Mouse (Mus musculus): ENCODE results near the gene Gm21958. TPM values are rescaled to one million over a fixed set of nuclear protein-coding genes. Genes with fewer than 3 reads are reported as not detected.
"Not testable (repeated sequence)": the region's sequence is repeated elsewhere in the genome, so short reads cannot be mapped to it uniquely, and the experiment has no call there.

Gm21958 gene
- total RNA-seq, 2 experiments from 2014 or later, result not detected

GRCm38 (mm10) chr3:54725344-54725743 lies 11.2 kb upstream of the Gm21958 start:
- intact Hi-C loops (cut with DNase I), result no loop called here
- DNase-seq, result no peak

GRCm38 (mm10) chr3:54723741-54724500 lies 9.8 kb upstream of the Gm21958 start:
- intact Hi-C loops (cut with DNase I), result no loop called here
- DNase-seq, result no peak

DNA sequence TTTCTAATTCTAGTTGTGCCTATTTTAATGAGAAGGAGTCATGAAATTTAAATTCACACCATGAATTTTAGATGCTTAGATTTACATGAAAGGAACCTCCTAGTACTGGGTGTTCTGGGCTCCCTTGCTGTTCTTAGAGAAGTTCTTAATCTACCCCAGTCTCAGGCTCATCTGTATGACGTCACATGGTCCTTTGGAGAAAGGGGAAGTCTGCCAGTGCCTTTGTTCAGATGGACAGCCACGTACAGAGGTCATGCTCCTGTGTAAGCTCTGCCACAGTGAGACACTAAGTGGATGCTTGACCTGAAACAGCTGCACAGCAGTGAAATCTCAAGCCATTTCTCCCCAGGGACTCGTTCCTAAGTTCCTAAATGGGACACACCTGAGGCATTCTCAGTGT lies 4.8 kb upstream of the Gm21958 start:
- intact Hi-C loops (cut with DNase I), result no loop called here
- DNase-seq, result no peak

DNA sequence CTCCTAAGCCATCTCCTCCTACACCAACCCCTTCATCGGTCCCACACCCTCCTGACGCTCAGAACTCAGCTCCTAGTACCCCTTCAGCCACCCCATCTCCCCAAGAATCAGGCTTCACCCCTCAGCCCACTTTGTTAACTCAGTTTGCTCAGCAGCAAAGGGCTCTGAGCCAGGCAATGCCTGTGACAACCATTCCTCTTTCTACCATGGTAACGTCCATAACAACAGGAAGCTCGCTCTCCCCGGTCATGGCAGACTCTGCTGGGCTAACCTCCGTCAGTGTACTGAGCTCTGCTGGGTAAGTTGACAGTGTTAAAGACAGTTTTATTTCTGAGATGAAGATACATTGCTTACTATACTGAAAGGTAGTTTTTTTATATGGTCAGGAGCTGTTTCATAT lies 3.2 kb upstream of the Gm21958 start:
- intact Hi-C loops (cut with DNase I), result no loop called here
- no peak for DNase-seq

DNA sequence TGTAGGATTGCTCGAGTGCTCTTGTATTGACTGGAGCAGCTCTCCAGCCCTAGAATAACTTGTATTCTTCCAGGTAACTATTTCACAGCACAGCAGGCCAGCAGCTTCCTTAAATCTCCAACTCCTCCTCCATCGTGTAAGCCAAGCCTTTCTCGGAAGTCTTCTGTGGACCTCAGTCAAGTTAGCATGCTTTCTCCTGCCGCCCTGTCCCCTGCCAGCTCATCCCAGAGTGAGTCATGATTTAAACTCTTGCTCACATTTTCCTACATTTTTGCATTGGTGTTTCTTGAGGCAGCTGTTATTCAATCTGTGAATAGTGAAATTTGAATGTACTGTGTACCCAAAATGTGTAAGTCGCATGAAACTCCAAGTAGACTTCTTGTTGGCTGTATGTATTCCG lies 1.3 kb upstream of the Gm21958 start:
- intact Hi-C loops (cut with DNase I), result no loop called here
- DNase-seq, result no peak

- intact Hi-C loops (cut with DNase I), result no loop called here
- no peak for DNase-seq
Measured at GRCm38 (mm10) chr3:54708972-54709371, 5.2 kb downstream of the Gm21958 start.

DNA sequence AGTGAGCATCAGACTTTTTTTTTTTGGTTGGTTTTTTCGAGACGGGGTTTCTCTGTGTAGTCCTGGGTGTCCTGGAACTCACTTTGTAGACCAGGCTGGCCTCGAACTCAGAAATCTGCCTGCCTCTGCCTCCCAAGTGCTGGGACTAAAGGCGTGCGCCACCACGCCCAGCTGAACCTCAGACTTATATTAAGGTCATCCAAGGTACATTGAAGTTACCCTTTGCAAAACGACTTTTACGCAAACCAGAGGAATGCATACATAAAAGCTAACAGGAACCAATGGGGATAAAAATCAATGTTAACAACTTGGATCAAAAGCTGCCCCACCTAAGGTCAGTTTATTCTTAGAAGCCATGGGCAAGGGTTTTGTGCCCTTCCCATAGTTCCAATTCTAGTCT lies 10.0 kb downstream of the Gm21958 start:
- DNase-seq; intact Hi-C loops (cut with DNase I): not testable (repeated sequence)

- DNase-seq, result no peak
Measured at GRCm38 (mm10) chr3:54699759-54700301, 14.3 kb downstream of the Gm21958 start.

GRCm38 (mm10) chr3:54693056-54693415 lies 21.1 kb downstream of the Gm21958 start:
- intact Hi-C loops (cut with DNase I), result no loop called here
- no peak for DNase-seq

More at GRCm38 (mm10) chr3:54699759-54700301, 14.3 kb downstream of the Gm21958 start:
- intact Hi-C loops (cut with DNase I), result no loop called here

DNA sequence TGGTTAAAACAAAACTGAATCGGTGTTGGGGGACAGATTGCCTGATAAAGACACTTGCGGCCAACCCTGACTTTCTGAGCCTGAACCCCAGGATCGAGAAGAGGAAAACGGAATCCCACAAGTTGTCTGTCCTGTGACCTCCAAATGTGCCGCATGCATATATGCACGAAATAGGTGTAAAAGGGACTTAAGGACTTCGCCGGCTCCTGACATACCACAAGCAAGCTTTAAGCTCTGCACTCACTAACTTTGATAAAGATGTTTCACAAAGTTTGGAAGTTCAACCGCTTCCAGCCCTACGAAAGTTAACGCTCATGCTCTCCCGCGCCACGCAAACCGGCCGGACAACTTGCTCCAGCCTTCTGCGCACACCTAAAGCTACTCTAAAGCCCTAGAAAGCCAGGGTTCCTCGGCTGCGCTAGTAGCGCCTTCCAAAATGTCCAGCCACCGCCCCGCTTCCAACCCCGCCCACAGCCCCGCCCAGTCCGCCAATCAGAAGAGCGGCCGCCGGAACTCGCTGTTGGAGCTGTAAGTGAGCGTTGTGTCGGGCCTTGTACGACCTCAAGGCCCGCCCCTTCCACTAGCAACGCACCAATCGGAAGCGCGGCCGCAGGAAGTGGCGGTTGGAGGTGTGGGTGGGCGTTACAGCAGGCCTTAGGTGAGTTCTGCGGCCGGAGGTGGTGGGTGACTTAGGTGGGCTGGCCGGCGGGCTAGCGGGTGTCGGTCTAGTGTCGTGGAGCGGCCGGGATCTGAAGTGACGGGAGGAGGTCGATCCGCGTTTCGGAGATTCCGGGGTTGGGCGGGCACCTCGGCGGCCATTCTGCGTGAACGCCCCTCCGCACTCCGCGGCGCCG lies 21.7 kb downstream of the Gm21958 start, which contains the start of gene Supt20:
Supt20 (plus strand) TSS at position 606 of the 854 bp plus-strand sequence.
- intact Hi-C loops (cut with DNase I), result no loop called here
- peak; percentile 87 to 88 for DNase-seq

DNA sequence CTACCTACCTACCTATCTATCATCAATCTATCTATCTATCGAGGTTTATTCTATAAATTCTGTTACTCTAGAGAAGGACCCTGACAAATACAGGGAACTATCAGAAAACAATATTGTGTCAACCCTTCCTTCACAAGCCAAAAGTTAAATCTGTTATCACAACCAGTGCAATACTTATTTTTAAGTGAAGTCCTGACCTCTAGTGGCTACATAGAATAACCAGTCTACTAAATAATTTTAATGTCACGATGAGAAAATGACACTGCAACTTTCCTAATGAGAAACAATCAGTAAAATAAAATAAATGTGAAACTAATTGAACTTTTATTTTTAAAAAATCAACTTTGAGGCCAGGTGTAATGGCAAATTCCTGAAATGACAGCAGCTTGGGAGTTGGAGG lies 25.1 kb downstream of the Gm21958 start:
- intact Hi-C loops (cut with DNase I), result loop anchor here (5.0 kb wide), 1 partner anchor 337 kb away; no protein-coding TSS in a partner anchor
- no peak for DNase-seq

GRCm38 (mm10) chr3:54687245-54687644 lies 26.9 kb downstream of the Gm21958 start:
- intact Hi-C loops (cut with DNase I), result loop anchor here (5.0 kb wide), 1 partner anchor 335 kb away; no protein-coding TSS in a partner anchor
- no peak for DNase-seq

GRCm38 (mm10) chr3:54685202-54685601 lies 29.0 kb downstream of the Gm21958 start:
- intact Hi-C loops (cut with DNase I), result loop anchor here (5.0 kb wide), 1 partner anchor 333 kb away; no protein-coding TSS in a partner anchor
- DNase-seq, result no peak

DNA sequence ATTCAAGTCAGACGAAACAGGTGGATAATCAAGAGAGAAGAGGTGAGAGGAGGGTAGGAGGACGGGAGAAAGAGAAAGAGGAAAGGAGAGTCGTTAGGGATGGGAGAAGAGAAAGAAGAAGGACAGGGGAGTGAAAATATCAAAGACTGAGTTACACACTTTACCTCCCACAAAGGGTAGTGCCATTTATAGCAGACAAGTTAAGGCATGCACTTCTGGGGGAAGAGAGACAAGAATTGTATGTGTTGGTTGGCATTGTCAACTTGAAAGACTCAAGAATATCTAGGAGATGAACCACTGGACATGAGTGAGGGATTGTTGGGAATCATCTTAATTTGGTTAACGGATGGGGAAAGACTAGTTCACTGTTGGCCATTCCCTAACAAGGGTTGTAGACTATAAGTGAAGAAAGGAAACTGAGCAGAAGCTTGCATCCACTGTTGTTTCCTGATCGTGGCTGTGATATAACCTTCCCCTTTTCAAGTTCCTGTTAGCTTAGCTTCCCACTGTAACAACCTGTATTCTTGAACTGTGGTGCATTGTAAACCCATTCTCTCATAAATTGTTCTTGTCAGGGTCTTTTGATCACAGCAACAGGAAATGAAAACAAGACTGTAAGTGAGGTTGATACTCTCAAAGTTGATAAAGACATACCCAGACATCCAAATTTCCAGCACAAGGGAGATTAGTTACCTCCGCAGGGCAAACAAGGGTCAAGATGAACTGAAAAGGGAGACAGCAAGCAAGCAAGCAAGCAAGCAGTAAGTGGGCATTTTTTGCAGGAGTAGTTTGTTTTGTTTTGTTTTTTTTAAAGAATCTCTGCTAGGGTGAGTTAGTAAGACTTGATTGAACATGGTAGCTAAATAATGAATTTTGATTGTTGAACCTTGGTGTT lies 32.6 kb downstream of the Gm21958 start:
- no peak for DNase-seq
- intact Hi-C loops (cut with DNase I), result no loop called here

DNA sequence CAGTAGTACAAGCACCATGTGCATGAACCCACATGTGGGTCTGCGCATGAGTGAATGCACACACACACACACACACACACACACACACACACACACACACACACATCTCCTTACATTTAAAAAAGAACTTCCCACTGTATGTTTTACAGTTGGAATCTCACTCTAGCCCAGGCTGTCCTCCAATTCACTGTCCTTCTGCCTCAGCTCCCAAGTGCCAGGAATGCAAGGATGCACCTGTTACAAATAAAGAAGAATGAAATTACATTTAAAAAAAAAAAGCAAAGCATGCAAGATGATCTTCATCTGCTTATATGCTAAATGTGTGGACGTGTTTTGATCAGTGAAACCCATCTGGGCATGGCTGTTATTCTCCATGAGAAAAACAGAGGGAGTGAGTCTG lies 37.3 kb downstream of the Gm21958 start:
- DNase-seq, result no peak
- intact Hi-C loops (cut with DNase I), result no loop called here

GRCm38 (mm10) chr3:54672557-54673529 lies 41.3 kb downstream of the Gm21958 start:
- DNase-seq, result no peak

GRCm38 (mm10) chr3:54672111-54672510 lies 42.0 kb downstream of the Gm21958 start:
- no peak for DNase-seq
- intact Hi-C loops (cut with DNase I), result loop anchor here (1.0 kb wide), 1 partner anchor 315 kb away; no protein-coding TSS in a partner anchor

More at GRCm38 (mm10) chr3:54672557-54673529, 41.3 kb downstream of the Gm21958 start:
- intact Hi-C loops (cut with DNase I), result loop anchor here (1.0 kb wide), 1 partner anchor 316 kb away; no protein-coding TSS in a partner anchor

- DNase-seq, result no peak
- intact Hi-C loops (cut with DNase I), result no loop called here
Measured at GRCm38 (mm10) chr3:54669559-54669958, 44.6 kb downstream of the Gm21958 start.

GRCm38 (mm10) chr3:54668722-54669121 lies 45.4 kb downstream of the Gm21958 start:
- intact Hi-C loops (cut with DNase I), result no loop called here
- no peak for DNase-seq
